17 mouse cellular contexts compared by ENCODE assay signal in genomic region chr1:170516182-170516581, GRCm38 (mm10).
A peak's percentile ranks its signal among the peaks of the same experiment; 100 is the strongest.
DNase-seq lines count a peak whose midpoint lies in the region; ATAC-seq and TF ChIP-seq lines count a peak whose summit lies in the region.
"Had no signal": no experiment of that assay in that cellular context is flagged by ENCODE, and none has a peak within 500 bp of the region (broad histone marks: within the 10 kb centered on the region; RNA-seq: fewer than 3 reads in every experiment).

No protein-coding gene starts in this region.

- peak; percentile 15 for DNase-seq in lung, postnatal 36 days
- DNase-seq in lung, adult 18-20 months = no peak
- peak; percentile 23 for DNase-seq in gonadal fat pad, adult 2 months (ENCODE audit: low read depth)
- peak; percentile 75 to 76 for DNase-seq in kidney, postnatal 36 days
- peak; percentile 78 for DNase-seq in liver, postnatal 0 days
- no peak for DNase-seq in embryo, embryonic 9.5 days (ENCODE audit: extremely low spot score)
- no peak for DNase-seq in right cerebral cortex, postnatal 36 days (ENCODE audit: low spot score in 2 of 2)
- no peak for DNase-seq in cerebellum, adult 11-12 months
- DNase-seq: B cell, adult 2 months; cerebellum, postnatal 36 days; gastrocnemius, postnatal 36 days; lung, embryonic 14.5 days; right cerebral cortex, postnatal 4 days had no signal

- H3K4me2 ChIP-seq in liver, postnatal 0 days (ENCODE audit: low read depth, low read length) = no peak overlapping the region
- H3K4me2 ChIP-seq: embryonic facial prominence, embryonic 12.5 days; lung, embryonic 14.5 days had no signal

- no peak overlapping the region for H3K4me3 ChIP-seq in liver, postnatal 0 days (ENCODE audit: low read depth, low read length)
- H3K4me3 ChIP-seq: embryonic facial prominence, embryonic 12.5 days; hindbrain, embryonic 10.5 days had no signal

- H3K9ac ChIP-seq in liver, postnatal 0 days (replicated peaks) = no peak overlapping the region
- H3K9ac ChIP-seq: embryonic facial prominence, embryonic 12.5 days; lung, embryonic 14.5 days had no signal

- peak overlapping the region; percentile 70 for H3K27ac ChIP-seq in liver, postnatal 0 days (ENCODE audit: low read depth)
- H3K27ac ChIP-seq: embryonic facial prominence, embryonic 12.5 days; hindbrain, embryonic 10.5 days had no signal

- peaks cover 17% of the 10 kb centered on the region for H3K4me1 ChIP-seq in liver, postnatal 0 days (ENCODE audit: insufficient read depth)
- H3K4me1 ChIP-seq: embryonic facial prominence, embryonic 12.5 days had no signal

- H3K36me3 ChIP-seq in liver, postnatal 0 days (replicated peaks; ENCODE audit: insufficient read depth, low read length) = 0 out of 2 replicates have a peak, but pooled peaks cover 4% of the 10 kb centered on the region
- H3K36me3 ChIP-seq: embryonic facial prominence, embryonic 12.5 days; hindbrain, embryonic 10.5 days had no signal

- peak; percentile 77; the same call in 1 of the 2 replicates for TF ChIP-seq EP300 in liver, postnatal 0 days (IDR thresholded peaks at IDR 0.05; ENCODE audit: low read depth)

- H3K9me3 ChIP-seq in liver, postnatal 0 days (ENCODE audit: low read length) = no peaks in the 10 kb centered on the region

- ATAC-seq in liver, postnatal 0 days = peak; percentile 95
- ATAC-seq: inflammation-experienced regulatory T-cells, adult 6 months; midbrain, embryonic 16.5 days had no signal

- 67% methylated on average over 6 of the region's 6 CpGs for WGBS in liver, postnatal 0 days (ENCODE audit: insufficient replicate concordance)

- no peak for TF ChIP-seq CTCF in liver, postnatal 0 days (IDR thresholded peaks at IDR 0.05; ENCODE audit: low read depth)

- H3K27me3 ChIP-seq in liver, postnatal 0 days (ENCODE audit: insufficient read depth, low read length) = no peaks in the 10 kb centered on the region
- H3K27me3 ChIP-seq: embryonic facial prominence, embryonic 12.5 days had no signal

Comparison
In these comparisons a context has a peak if more than half of its experiments do, and no peak if none do; other contexts are left out.
1. DNase-seq: peak in lung, postnatal 36 days (single experiment), gonadal fat pad, adult 2 months (single experiment), kidney, postnatal 36 days (2 of 2) and liver, postnatal 0 days (single experiment); none in lung, adult 18-20 months (0 of 2), embryo, embryonic 9.5 days (single experiment), right cerebral cortex, postnatal 36 days (0 of 2) and cerebellum, adult 11-12 months (single experiment).